Mouse (Mus musculus) kidney, postnatal 36 days (tissue): ENCODE results near the gene Zfp868.
"Not testable (repeated sequence)": the region's sequence is repeated elsewhere in the genome, so short reads cannot be mapped to it uniquely, and the experiment has no call there.

Experiments
- DNase-seq, 2 experiments: peaks; one replicate each; pipeline ENCODE4 v3.0.0; 2021 to 2022; ENCODE audit warnings: mixed read lengths in 2 of 2

Gene Zfp868

DNA sequence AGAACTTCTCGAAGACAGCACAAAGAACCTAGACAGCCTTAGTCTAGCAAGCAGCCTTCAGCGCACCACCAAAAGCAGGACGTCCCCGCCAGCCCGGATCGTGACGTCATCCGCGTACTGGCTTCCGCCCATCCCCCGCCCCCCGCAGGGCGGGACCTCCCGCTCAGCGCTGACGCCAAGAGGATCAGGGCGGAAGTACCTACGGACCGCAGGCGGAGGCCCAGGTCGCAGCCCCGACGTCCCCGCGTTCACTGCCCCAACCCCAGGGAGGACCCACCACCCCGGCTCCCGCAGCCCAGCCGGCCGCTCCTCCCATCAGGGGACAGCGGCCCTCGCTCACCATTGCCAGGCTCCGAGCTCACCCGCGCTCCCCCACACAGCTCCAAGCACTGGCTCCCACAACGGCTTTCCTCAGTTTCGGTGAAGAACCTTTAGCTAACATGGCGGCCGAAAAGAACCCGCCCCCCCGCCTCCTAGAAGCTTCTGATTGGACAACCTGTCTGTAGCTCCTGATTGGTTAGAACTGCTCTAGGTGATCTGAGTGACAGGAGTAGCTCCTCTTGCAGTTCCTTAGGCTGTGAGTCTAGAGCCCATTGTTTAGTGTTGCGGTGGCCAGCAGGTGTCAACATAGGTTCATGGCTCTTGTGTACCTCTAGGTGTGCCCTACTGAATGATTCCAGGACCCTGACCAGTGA, at the start of gene Zfp868:
TSS of gene Zfp868 (minus strand) at position 454 of the 695 bp plus-strand sequence.
- DNase-seq = peak; percentile 97 to 99

DNA sequence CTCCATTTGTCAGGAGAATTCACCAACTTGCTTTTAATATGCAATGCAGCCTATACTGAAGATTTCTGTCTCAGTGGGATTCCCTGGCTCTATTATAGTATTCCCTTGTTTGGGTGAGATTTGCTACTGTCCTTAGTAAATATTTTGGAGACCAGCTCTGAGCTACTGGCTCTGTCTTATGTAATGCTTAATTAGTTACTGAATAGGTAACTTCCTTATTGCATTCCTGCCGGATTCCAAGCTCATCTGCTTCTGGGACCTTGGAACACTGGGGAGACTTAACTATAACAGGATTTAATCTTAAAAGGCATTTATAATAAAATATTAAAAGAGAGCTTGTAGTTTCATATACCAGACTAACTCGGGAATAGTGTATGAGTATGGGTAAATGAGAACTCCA, 39.7 kb upstream of the Zfp868 start:
- DNase-seq = peak in 1 of 2 experiments; percentile 46

DNA sequence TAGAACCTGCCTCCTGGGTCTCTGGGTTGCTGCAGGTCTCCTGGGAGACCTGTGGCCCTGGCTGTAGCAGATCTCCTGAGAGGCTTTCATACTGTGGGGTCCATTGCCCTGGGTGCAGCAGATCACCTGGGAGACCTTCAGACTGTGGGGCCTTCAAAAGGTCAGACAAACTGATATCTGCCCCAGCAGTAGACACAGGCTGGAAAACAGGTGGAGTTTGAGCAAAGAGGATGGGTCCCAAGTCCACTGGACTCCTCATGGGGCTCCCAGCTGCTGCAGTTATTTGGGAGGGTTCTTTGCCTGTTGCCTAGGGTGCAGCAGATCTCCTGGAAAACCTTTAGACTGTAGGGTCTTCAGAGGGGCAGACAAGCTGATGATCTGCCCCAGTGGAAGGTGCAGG, 35.9 kb upstream of the Zfp868 start:
- no peak for DNase-seq

DNA sequence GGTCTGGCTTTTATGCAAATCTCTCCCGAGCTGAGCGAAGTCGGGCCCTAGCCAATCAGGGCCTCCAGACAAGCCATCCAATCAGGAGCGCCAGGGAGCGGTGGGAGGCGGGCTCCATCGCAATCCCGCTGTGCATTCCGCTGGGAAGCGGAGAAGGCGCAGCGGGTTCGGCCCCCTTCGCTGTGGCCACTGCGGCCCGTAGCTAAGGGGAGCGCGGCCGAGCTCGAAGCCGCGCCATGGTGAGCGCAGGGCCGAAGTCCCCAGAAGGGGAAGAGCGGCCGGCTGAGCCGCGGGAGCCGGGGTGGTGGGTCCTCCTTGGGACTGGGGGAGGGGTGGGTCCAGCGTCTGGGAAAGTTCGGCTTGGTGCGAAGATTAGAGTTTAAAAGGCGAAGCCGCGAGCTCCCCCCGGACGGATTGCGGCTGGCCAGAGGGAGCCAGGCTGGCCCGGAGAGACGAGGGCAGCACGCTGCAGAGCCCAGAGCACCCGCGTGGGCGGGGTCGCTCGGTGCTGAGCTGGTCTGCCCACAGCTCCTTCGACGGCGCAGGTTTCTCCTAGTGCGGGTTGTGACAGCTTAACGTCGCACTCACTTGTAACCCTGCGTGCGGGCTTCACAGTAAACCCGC, 29.1 kb upstream of the Zfp868 start, which contains the start of gene Zfp964:
TSS of gene Zfp964 (plus strand) at position 122 of the 624 bp plus-strand sequence.
- peak; percentile 95 to 96 for DNase-seq

DNA sequence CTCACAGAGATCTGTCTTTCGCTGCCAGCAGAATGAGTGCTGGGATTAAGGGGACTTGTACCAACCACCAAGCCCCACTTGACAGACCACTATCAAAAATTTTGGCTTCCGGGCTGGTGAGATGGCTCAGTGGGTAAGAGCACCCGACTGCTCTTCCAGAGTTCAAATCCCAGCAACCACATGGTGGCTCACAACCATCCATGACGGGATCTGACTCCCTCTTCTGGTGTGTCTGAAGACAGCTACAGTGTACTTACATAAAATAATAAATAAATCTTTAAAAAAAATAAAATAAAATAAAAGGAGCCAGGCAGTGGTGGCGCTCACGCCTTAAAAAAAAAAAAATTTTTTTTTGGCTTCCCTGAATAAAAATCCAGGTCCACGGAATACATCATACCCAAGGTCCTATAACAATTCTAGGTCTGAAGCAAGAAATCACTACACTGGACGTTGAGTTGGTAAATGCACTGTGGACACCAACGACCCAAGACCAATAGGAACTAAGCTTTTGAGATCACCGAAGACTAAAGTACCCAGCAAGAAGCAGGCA, 28.5 kb upstream of the Zfp868 start:
- DNase-seq = no peak

DNA sequence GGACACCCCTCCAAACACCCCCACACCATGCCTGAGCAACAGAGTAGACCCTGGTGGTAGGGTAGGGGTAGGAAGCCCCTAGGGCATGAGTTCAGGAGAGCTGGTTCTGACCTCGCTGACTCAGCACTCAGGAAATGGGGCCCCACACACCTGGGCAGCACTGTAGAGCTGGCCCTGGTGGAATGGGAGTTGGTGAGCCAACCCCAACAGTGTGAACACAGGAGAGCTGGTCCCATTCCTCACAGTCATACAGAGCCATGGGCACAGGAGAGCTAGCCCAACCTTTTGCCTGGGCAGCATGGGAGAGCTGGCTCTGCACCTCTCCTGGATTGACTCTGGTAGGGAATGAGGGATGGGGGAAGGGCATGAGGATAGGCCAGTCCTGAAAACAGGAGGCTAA, 7.3 kb downstream of the Zfp868 start:
- DNase-seq = no peak

- peak in 1 of 2 experiments; percentile 16 for DNase-seq
Observed at GRCm38 (mm10) chr8:69614687-69615086, 10.7 kb downstream of the Zfp868 start.

- not testable (repeated sequence) for DNase-seq
Observed at GRCm38 (mm10) chr8:69597598-69597997, 27.8 kb downstream of the Zfp868 start.

DNA sequence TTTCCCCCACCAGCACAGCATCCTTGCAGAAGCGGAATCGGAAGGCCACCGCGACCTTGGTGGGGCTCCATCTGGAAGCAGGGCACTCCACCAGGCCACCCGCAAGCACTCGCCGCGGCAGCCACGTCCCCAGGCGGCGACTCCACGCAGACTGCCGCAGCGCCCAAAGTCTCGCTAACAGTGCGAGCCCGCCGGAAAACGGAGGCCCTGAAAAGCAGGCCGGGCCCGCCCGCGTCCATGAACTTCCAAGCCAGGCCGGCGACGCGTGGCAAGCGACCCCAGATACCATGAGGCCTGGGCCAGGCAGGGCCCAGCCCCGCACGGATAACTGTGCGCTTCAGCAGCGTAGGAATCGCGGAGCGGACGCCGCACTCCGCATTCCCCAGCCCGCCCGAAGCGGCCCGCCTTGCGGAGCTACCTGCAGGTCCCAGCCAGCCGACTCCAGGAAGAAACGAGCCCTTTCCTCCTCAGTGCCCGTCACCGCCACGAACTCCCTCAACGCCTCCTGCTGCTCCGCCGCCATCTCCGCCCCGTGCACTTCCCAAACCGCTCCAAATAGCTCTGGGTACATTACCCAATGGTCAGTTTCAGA, 40.6 kb downstream of the Zfp868 start:
- DNase-seq = peak; percentile 10 to 57

- DNase-seq = not testable (repeated sequence)
Observed at GRCm38 (mm10) chr8:69584201-69584600, 41.1 kb downstream of the Zfp868 start.
